Mouse (Mus musculus): ENCODE measurements around the gene Esp36.

- no peak for TF ChIP-seq CTCF (IDR thresholded peaks at IDR 0.05; ENCODE audit: borderline replicate concordance, insufficient read depth, low read length)
- no peak for TF ChIP-seq POLR2A (IDR thresholded peaks at IDR 0.05; ENCODE audit: low read depth, low read length)
Measured at GRCm38 (mm10) chr17:38450688-38451087, 30.7 kb upstream of the Esp36 start.

Data from embryonic fibroblast, embryonic 13.5 days (primary cell).